Mouse (Mus musculus): Measurements from ENCODE around the gene Ppp4r2.

Ppp4r2 gene

DNA sequence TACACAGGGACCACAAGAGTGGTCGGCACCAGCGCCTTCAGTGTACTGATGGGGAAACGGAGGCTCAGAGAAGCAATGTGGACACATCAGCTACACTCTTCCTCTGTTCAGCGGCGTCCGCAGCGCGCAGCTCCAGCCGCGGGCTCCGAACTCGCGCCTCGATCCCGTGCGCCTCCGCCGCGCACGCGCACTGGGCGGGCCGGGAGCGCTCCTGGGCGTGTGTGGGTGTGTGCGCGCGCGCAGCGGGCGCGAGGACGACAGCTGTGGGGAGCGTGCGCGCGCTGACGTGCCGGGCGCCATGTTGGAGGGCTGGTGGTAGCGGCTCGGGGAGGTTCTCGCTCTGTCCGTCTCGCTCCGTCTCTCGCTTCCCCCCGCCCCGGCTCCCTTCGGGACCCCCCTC, at the start of gene Ppp4r2:
Ppp4r2 (plus strand) TSS at position 268 of the 400 bp plus-strand sequence.
- DNase-seq (ENCODE audit: low spot score in 2 of 2) = peak; percentile 84 to 93

DNA sequence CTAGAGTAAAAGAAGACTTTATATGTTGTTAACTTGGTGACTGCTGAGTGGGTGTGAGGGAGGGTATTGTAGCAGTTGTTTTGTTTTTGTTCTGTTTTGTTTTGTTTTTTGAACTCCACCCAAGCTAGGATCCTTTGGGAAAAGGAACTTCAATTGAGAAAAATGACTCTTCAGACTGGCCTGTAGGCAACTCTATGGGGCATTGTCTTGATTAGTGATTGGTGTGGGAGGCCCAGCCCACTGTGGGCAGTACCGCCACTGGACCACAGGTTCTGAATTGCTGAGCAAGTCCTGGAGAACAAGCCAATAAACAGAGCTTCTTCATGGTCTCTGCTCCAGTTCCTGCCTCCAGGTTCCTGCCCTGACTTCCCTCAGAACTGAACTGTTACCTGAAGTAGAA, 45.7 kb upstream of the Ppp4r2 start:
- no peak for DNase-seq (ENCODE audit: low spot score in 2 of 2)

DNA sequence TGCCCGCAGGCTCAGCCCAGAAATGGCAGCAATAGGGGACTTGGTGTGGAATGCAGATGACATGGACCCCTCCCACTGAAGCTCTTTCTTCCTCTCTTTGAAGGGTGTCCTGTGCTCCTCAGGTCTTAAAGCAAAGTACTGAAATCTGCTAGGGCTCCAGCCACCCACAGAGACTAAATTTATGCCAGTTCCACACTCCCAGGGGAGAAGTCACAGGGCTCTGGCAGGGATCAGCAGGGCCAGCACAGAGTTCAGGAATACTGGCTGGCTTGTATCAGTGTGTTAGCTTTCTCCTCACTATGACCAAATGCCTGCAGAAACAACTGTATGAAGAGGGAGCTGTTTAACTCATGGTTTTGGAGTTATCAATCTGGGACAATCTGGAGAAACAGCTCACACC, 44.3 kb upstream of the Ppp4r2 start:
- DNase-seq (ENCODE audit: low spot score in 2 of 2) = no peak

DNA sequence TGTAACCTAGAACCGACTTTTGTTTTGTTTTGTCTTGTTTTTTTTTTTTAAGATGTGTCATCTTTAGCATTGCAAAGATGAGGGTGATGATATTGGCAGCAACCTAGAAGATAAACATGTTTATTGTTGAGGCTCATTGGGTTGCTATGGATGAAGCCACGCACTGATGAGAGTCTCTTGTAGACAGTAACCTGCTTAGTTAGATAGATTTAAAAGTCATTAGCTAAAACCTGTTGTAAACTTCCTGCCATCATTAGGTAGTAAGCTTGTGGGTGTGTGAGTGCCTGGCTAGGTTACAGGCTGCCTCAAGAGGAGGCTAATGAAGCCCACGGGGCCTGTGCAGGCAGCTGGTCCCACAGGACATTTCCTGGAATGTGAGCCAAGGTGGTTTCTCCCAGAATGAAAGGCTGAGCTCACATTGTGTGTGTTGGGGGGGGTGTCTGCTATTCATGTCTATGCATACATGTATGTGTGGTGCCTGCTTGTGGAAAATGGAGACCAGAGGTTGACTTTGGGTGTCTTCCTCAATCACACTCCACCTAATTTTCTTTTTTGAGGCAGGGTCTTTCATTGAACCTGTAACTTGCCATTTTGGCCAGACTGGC, 41.3 kb upstream of the Ppp4r2 start:
- no peak for DNase-seq (ENCODE audit: low spot score in 2 of 2)

DNA sequence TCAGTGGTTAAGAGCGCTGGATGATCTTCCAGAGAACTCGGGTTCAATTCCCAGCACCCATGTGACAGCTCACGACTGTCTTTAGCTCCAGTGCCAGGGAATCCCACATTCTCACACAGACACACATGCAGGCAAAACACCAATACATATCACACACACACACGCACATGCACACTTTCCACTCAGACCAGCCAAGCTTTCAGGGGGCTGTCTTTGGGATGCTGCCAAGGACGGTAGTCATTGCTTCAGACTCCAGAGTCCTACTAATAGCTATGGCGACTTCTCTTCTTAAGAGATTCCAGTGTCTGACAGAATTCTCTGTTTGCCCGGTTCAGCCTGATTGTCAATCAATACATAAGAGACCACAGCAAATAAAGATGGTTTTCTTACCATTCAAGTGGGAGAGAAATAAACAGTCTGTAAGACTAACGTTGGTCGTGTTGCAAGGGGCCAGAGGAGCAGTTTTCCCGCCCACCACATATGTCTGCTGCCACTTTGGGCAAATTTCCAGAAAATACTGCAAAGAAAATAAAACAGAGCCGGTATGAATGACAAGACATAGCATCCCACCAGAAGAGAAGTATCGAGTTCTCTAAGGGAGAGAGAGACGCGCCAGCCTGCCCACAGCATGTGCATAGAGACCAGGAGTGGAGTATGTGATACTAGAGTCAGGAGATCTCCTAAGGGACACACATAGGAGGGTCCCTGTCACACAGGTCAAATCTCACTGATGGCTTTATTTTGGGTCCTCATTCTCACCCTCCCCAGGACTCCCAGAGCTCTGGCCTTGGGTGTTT, 40.3 kb upstream of the Ppp4r2 start:
- no peak for DNase-seq (ENCODE audit: low spot score in 2 of 2)

DNA sequence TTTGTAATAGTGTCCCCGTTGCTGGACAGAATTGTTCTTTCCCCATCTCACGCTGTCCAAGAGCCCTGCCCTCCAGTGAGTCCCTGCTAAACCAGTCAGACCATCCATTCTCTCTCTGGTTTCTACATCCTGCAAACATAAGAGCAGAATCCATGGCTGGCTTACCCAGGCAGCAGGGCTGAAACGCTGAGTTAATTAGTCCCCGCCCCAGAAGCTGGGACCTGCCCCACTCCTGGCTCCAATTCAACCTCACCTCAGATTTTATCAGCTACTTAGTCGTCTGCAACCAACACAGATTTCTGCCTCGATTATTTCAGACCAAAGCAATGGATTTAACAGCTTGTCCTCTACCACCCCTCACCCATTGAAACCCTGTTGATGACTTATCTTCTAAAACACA, 37.6 kb upstream of the Ppp4r2 start:
- no peak for DNase-seq (ENCODE audit: low spot score in 2 of 2)

DNA sequence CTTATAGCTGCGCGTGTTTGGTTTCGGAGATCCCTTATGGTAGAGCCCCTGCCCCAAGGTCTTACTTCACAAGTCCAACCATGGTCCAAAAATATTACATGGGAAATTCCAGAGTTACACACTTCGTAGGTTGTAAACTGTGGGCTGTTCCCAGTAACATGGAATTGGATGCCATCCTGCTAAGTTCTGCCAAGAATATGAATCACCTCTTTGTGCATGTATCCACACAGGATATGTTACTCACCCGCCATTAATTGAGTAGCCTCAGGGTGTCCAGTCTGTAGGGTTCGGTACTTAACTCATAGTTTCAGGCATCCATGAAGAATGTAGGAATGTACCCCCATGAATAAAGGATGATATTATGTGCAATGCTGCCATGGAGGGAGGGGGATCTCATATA, 34.1 kb upstream of the Ppp4r2 start:
- no peak for DNase-seq (ENCODE audit: low spot score in 2 of 2)

DNA sequence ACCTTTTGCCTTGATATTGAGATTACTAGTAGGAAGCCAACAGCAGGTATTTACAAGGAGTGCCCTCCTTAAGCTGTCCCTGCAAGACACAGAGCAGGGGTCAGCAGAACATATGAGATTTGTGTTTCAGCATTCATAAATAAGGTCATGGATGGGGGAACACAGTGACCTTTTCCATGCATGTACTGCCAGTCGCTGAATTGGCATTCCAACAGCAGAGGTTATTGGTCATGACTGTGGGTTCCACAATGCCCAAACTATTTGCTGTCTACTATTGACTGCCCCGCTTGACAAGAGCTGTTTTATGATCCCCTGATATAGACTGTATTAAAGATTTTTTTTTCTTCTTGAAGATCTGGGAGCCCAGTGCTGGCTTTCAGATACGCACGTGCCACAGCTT, 33.7 kb upstream of the Ppp4r2 start:
- no peak for DNase-seq (ENCODE audit: low spot score in 2 of 2)

DNA sequence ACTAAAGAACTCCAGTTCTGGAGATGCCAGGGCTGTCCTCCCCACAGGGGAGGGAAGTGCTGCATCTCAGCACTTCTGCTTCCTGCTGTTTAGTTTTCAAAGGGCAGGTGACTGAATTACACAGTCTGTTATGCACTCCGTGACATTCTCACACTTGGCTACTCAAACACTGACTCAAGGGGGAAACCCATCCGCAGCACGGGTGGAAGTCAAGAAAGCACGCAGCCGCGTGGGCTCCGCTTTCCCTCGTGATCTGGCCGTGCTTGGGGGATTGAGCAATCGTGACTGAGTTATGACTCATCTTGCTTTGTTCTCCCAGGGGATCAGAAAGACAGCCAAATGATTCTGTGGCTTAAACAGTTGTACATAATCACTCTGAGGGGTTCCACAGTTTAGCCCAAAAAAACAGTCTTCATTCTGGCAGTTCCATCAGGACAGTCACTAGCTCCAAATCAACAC, 32.9 kb upstream of the Ppp4r2 start:
- DNase-seq (ENCODE audit: low spot score in 2 of 2) = no peak

DNA sequence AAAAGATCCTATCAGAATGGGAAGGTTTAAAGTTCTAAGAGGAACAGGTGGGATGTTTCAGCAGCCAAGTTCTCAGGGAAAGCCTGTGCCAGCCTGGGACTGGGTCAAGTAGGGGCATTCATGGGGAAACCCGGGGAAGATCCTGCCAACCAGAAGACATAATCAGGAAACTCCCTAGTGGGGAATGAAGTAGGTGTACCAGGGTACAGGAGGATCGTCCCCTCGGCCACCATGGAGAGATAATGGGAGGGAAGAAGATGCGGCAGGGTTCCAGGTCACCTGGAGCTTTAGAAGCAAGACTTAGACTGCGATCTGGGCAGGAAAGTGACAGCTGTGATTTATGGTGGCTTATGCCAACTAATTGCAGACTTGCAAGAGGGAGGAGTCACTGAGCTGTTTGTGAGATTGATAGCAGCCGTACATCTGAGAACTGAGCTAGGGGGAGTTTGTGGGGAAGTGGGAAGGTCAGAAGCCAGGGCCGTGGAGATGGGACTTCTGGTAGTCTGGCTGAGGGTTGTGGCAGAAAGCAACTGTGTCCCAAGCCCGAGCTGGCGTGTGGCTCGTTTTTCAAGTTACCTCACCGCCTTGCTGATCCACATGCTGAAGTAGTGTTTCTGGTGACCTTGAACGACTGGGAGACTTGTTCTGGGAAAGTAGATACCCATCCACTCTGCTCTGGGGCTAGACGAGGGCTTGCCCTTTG, 30.9 kb upstream of the Ppp4r2 start:
- DNase-seq (ENCODE audit: low spot score in 2 of 2) = no peak

DNA sequence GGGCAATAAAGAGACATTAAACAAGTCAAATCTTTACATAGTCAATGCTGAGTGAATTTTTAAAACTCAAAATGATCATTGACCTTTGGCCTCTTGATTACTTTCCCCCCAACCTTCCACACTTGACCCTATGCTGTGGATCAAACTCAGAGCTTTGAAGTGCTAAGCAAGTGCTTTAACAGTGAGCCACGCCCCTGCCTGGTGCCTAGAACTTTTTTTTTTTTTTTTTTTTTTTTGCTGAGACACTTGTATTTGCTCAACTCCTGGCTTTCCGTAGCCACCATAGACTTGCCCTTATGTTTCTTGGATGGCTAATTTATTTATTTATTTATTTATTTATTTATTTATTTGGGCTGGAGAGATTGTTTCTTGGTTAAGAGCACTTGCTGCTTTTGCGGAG, 30.2 kb upstream of the Ppp4r2 start:
- no peak for DNase-seq (ENCODE audit: low spot score in 2 of 2)

DNA sequence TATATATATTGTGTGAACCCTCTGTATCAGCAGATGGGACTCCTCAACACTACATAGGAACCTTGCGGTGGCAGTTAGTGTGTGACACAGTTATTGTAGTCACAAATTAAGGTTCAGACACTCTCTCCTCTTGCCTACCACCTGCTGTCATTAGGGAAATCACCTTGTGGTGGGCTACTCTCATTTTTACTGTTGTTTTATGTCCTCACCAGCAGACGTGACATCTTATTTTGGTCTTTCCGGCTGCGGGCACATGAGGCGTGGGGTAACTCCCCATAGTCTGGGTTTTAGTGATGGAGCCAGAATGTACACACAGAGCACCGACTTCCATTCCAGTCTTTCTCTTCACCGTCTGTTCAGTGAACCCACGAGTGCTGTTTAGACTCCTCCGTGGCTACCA, 26.2 kb upstream of the Ppp4r2 start:
- no peak for DNase-seq (ENCODE audit: low spot score in 2 of 2)

DNA sequence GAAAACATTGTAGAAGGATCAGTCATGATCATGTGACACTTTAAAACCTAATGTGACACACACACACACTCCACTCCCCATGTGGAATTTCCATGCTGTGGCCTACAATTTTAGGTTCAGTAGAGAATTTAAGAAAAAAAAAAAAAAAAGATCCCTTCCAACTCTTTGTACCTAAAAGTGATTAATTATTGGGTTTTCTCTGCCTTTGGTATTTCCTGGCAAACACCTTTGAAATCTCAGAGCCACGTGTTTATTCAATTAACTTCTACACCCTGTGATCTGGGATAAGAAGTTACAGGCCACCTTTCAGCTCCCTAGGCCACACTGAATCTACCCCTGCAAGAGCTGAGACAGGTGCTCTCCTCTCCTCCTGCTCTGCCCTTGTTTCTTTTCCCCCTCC, 25.7 kb upstream of the Ppp4r2 start:
- DNase-seq (ENCODE audit: low spot score in 2 of 2) = no peak

DNA sequence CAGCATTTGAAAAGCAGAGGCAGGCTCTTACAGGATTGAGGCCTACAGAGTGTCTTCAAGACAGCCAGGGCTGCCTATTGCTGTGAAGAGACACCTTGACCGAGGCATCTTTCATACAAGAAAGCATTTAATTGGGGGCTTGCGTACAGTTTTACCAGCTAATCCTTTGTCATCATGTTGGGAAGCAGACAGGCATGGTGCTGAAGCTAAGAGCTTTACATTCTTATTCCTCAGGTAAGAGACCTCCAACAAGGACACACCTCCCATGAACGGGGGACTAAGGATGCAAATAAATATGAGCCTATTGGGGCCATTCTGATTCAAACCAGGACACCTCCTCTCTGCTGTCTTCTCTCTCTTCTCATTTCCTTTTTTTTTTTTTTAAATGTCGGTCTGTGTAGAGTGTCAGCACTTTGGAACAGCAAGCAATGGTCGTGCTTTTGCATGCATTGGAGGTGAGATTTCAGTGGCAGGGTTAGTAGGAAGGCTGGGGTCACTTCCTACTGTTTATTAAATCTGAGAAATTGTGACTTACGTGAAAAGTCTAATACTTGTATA, 25.1 kb upstream of the Ppp4r2 start:
- no peak for DNase-seq (ENCODE audit: low spot score in 2 of 2)

DNA sequence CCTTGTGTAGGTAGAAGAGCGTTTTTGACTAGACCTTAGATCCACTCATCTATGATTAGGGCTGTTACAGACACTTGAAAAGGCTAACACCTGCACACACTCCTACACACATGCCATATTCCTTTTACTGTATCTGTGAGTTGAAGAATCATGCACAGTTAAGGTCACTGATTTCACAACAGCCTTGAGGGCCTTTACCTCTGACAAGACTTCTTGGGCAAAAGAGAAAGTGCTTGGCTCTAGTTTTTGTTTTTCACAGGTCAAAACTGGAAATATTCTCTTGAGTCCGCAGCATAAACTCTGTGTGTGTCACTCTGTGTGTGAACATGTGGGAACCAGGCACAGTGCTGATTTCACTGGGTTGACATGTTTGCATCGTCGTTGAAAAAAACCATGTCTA, 23.3 kb upstream of the Ppp4r2 start:
- DNase-seq (ENCODE audit: low spot score in 2 of 2) = no peak

DNA sequence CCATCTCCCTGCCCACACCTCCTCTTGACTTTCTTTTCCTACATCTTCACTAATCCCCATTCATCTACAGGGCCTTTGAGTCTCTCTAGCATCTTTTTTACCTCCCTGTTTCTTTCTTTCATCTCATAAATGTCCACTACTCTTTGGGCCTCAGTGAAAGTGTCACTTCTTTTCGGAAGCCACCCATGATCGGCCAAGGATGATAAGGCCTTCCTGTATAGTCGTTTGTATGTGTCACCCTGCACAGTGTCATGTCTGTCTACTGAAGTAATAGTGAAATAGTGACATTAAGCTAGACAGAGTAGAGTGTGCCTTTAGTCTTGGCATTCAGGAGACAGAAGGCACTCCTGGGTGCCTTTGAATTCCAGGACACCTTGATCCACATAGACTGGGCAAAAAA, 21.7 kb upstream of the Ppp4r2 start:
- no peak for DNase-seq (ENCODE audit: low spot score in 2 of 2)

DNA sequence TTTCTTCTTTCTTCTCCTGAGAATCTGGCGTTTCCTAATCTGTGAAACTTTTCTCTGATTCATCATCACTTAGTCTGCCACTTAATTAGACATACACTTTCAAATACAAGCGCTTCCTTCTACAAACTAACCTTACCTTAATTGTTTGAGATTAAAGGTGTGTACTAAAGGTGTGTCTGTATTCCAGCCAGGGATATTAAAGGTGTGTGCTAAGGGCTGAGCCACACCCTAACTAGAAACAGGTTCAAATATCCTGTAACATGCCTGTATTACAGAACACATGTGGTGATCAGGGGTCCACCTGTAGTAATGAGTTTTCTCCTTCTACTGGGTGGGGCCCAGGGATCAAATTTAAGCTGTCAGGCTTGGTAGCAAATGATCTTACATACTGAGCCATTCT, 12.1 kb upstream of the Ppp4r2 start:
- DNase-seq (ENCODE audit: low spot score in 2 of 2) = no peak

DNA sequence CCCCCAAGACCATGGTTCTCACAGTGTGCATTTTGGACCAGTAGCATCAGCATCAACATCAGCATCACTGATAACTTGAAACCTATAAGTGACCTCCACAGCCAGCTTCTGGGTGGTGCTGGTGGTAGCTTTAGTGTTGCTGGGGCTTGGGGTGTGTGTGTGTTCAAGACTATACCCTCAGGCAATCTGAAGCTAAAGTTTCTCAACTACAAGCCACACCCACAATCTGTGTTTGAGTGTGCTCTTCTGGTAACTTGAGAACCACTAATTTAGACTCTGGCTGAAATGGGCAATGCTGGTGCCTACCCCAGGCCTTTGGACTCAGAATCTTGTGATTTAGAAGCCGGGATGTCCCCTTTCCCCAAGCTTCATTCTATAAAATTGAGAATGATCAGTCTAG, 10.1 kb upstream of the Ppp4r2 start:
- DNase-seq (ENCODE audit: low spot score in 2 of 2) = no peak

DNA sequence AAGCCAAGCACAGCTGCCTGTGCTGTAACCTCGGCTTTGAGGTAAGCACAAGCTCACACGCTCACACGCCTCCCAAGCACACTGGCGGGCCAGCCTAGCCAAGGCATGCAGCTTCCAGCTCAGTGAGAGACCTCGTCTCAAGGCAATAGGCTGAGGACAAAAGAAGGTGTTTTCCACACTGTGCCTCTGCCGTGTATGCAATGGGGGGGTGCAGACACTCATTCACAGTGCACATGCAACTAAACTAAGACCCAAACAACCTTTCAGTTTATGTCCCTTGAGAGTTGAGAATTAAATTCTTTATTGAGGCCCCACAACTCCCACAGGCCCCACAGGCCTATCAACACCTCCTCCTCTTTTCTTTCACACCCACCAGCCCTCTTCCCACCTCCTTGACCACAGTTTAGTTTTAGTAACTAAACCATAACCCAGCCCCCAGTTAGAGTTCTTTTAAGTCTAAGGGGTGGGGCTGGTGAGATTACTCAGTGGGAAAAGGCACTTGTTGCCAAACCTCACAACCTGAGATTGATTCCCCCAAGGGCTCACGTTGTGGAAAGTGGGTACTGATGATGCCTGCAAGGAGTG, 8.9 kb upstream of the Ppp4r2 start:
- DNase-seq (ENCODE audit: low spot score in 2 of 2) = no peak

DNA sequence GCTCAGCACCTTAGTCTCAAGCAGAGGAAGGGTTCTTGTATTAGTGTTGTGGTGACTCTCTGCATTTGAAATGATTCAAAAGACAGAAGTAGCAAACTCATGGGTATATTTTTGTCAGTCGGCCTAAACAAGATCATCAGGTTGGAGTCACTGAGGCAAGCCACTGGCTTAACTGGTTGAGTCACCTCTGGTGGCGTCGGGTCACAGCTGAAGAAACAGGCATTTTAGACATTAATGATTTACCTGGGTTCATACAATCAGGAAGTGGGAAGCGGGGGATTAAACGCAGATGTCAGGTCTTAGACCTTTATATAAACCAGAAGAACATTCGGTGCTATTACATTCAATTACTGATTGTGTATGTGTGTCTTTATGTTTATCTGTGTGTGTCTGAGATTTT, 7.4 kb upstream of the Ppp4r2 start:
- no peak for DNase-seq (ENCODE audit: low spot score in 2 of 2)

DNA sequence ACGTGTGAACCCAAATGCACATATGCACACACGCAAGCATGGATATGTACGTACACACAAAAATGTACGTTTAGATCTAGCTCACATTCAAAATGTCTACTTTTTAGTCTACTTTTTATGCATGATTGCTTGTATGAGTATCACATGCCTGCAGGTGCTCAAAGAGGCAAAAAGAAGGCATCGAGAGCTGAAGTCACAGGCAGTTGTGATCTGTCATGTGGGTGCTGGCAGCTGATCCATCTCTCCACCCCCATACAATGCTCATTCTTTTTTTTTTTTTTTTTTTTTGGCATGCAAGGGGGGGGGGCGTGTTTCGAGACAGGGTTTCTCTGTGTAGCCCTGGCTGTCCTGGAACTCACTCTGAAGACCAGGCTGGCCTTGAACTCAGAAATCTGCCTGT, 4.9 kb upstream of the Ppp4r2 start:
- DNase-seq (ENCODE audit: low spot score in 2 of 2) = no peak

DNA sequence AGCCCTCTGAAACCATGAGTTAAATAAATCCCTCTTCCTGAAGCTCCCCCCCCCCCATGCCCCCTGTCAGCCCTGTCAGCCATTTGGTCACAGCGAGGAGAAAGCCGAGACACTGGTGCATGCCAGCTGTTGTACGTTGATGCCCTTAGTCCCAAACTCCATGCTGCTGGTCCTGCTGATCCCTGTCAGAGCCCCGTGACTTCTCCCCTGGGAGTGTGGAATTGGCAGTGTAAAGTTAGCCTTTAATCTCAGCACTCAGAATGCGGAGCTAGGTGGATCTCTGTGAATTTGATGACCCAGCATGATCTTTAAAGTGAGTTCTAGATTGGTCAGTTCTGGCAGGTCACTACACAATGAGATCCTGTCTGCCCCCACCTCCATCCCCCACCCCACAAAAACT, 3.7 kb upstream of the Ppp4r2 start:
- DNase-seq (ENCODE audit: low spot score in 2 of 2) = no peak

All from thymus, postnatal 10 days (tissue).